Mouse (Mus musculus) olfactory bulb, adult 2 months (tissue): Measurements from ENCODE around the gene Clstn3. TPM values are rescaled to one million over a fixed set of nuclear protein-coding genes. Genes with fewer than 3 reads are reported as not detected.

Experiments used
- H3K27ac ChIP-seq: fragments of 200-500 bp; 2 replicates; pipeline ENCODE4 v1.5.1; 2012; ENCODE audit warnings: low read depth, low read length; ENCODE audit not compliant: insufficient read depth
- H3K4me1 ChIP-seq: fragments of 200-500 bp; 2 replicates; pipeline ENCODE4 v1.6.1; 2012; ENCODE audit warnings: low read length; ENCODE audit not compliant: control insufficient read depth, insufficient read depth
- H3K4me3 ChIP-seq: fragments of 200-500 bp; 2 replicates; pipeline ENCODE4 v1.5.1; 2012; ENCODE audit warnings: mild to moderate bottlenecking, low read depth, low read length, moderate library complexity; ENCODE audit not compliant: insufficient read depth
- CTCF ChIP-seq: fragments of 200-500 bp; IDR thresholded peaks from 2 replicates; pipeline ENCODE4 v1.5.1; 2012; ENCODE audit warnings: low read depth, mild to moderate bottlenecking, low read length, moderate library complexity; ENCODE audit not compliant: insufficient read depth
- POLR2A ChIP-seq: fragments of 200-500 bp; IDR thresholded peaks from 2 replicates; pipeline ENCODE4 v1.6.1; 2012; ENCODE audit warnings: mild to moderate bottlenecking, low read depth, low read length, moderate library complexity; ENCODE audit not compliant: insufficient read depth
- WGBS: fragments of 180-500 bp; shearing (Covaris S2); methylation state at CpG from one replicate; pipeline ENCODE4 v1.1.7; 2018; 5-methylcytosine and 5-hydroxymethylcytosine counted together
- polyA plus RNA-seq: library from polyadenylated mRNA; stranded (reverse); fragments of >200 nt; gene quantifications from 2 replicates; pipeline ENCODE4 v1.2.4, GENCODE M21; 2012; ENCODE audit warnings: low replicate concordance; ENCODE audit not compliant: missing spikeins, insufficient read depth, insufficient read length

The Clstn3 gene
- polyA plus RNA-seq, 1 experiment: not detected

DNA sequence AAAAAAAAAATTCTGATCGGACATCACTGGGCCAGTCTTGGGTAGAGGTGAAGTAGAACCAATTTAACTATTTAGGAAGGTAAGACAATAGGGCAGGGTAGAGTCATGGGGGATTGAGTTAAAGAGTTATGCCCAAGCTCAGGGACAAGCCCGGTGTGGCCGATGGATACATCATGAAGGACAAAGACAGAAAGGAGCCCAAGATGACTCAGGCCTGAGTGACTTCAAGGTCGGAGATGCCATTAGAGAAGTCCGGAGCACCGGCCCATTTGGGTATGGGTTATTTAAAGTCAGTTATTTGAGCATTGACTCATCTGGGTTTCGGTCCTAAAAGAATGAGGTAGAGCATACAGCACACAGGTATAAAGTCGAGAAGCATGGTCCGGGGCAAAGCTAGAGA, 18.1 kb downstream of the Clstn3 start:
- Histone ChIP-seq H3K4me3 (no peak overlapping the region), H3K4me1 (no peaks in the 10 kb centered on the region), H3K27ac (no peak overlapping the region)
- TF ChIP-seq POLR2A: no peak
- TF ChIP-seq CTCF: no peak
- WGBS: 97% methylated on average over 9 of the region's 9 CpGs

DNA sequence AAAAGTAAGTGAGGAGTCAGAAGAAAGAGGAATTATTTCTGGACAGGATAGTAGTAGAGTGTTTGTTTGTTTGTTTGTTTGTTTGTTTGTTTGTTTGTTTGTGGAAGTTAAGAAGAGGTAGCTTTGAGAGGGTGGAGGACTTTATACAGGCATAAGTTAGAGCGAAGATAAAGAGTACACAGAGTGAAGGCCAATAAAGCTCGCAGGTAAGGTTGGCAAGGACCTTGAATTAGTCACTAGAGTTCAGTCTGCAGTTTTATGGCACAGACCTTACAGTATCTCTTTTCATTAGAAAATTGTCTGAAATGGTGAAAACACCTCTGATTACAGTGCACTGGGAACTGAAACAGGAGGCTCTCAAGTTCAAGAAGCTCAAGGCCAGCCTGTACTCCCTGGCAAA, 18.6 kb downstream of the Clstn3 start:
- TF ChIP-seq CTCF: no peak
- no peak for TF ChIP-seq POLR2A
- H3K4me3 ChIP-seq: no peak overlapping the region
- WGBS: 93% methylated on average over 2 of the region's 2 CpGs
- H3K27ac ChIP-seq: no peak overlapping the region
- H3K4me1 ChIP-seq: no peaks in the 10 kb centered on the region

DNA sequence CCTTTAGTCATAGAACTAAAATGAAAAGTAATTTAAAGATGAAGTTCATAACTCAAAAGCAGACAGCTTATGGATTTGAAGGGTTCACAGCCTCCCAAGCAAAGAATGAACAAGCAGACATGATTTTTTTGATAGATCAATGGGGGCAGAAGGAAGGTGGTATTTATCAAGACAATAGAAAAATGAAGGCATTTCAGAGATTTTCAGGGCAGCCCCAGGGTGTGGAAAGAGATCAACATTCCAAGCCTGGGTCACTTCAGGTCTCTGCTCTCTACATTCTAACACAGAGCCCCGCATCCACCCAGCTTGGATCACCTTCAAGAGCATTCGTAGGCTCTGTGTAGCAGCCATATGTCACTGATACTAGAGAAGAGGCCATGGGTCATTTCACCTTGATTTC, 21.3 kb downstream of the Clstn3 start:
- no peak for TF ChIP-seq CTCF
- no peak for TF ChIP-seq POLR2A
- Histone ChIP-seq H3K27ac (no peak overlapping the region), H3K4me1 (no peaks in the 10 kb centered on the region), H3K4me3 (no peak overlapping the region)
- 90% methylated on average over 2 of the region's 2 CpGs for WGBS

DNA sequence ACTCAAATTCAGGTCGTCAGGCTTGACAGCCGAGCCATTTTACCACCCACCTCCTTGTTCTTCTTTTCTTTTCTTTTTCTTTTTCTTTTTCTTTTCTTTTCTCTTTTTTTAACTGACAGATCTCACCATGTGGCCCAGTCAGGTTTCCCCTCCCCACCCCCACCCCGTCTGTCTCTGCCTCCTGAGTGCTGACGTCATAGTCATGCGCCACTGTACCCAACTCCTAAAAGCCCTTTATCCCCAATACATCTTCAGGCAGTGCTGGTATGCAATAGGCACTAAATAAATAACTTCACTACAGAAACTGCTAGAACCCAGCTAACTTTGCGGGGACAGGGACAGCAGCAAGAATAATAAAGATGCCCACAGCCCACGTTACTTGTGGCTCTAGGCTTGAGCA, 28.3 kb downstream of the Clstn3 start:
- H3K27ac ChIP-seq: no peak overlapping the region
- 60% methylated on average over 7 of the region's 7 CpGs for WGBS
- TF ChIP-seq POLR2A (no peak), CTCF (no peak)
- peaks cover 16% of the 10 kb centered on the region for H3K4me1 ChIP-seq
- H3K4me3 ChIP-seq: no peak overlapping the region

DNA sequence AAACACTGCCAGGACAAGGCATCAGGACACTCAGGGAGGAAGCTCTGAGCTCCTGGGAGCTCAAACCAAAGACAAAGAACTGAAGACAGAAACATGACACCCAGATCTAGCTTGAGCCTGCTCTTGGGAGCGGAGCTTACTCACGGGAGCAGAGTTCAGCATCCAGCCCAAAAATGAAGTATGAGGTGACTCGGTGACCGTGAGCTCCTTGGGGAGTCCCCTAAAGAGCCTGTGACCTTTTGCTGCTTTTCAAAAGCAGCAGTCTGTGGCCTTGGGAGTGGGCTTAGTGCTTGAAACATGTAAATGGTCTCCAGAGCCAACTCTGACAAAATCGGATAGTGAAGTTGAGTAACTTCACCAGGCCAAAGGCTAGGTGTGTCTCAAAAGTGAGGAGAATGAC, 29.4 kb downstream of the Clstn3 start:
- Histone ChIP-seq H3K27ac (no peak overlapping the region), H3K4me1 (peaks cover 23% of the 10 kb centered on the region), H3K4me3 (no peak overlapping the region)
- 84% methylated on average over 5 of the region's 5 CpGs for WGBS
- TF ChIP-seq POLR2A (no peak), CTCF (no peak)

DNA sequence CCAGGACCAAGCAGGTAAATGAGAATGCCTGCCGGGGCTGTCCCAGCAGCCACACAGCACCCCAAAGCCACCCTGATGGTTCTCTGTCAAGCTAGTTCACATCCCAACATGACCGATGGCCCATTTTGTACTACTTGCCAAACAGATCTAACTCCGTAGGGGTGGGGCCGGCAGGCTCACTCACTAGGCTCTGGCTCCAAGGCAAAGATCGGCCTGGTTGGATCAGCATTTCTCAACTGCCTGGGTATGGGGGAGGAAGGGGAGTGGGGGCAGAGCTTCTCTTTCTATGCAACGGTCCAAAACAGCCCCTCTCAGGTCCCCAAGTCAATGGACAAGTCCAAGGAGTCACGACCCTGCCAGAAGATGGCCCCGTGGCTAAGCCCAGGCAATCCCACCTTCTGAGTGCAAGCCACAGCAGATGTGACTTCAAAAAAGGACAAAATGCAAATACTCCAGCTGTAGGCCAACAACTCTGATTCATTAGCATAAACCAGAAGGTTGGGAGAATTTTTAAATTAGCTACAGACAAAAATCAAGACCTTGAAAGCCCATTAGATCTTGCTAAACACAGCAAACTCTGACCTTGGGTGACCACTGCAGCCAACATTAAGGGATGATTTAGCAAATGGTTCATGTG, 30.8 kb downstream of the Clstn3 start:
- H3K27ac ChIP-seq: no peak overlapping the region
- TF ChIP-seq CTCF (no peak), POLR2A (no peak)

DNA sequence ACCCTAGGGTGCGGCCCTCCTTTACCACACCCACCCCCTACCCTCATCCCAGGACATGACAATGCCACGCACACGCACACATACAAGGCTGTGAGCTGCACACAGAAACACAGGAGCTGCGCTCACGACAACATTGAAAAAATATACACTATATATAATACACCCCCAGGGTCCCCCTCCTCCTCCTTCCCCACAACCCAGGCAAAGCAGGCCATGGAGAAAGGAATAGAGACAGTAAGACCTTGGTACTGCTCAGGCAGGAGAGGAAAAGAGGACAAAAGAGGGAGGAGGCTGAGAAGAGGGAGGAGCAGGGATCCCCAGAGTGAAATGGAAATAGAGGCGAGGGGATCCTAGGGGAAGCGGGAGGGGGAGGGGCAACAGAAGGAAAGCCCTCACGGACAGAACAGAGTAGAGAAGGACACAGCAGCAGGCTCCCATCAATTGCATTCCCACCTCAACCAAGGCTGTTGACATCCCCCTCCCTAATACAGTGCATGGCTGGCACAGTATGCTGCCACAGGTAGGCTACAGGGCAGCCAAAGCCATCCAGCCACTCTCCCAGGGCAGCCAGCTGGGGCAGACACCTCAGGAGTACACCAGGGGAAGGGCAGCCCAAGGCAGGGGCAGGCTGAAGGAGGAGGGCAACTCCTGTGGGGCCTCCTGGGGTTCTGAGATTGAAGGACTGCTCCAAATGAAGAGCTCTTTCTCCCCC, 33.7 kb downstream of the Clstn3 start:
- Histone ChIP-seq H3K4me3 (no peak overlapping the region), H3K4me1 (peaks cover 39% of the 10 kb centered on the region), H3K27ac (no peak overlapping the region)
- no peak for TF ChIP-seq CTCF
- no peak for TF ChIP-seq POLR2A
- WGBS: 61% methylated on average over 8 of the region's 8 CpGs

More for the DNA sequence above, 30.8 kb downstream of the Clstn3 start:
- peaks cover 30% of the 10 kb centered on the region for H3K4me1 ChIP-seq
- no peak overlapping the region for H3K4me3 ChIP-seq
- WGBS: 89% methylated on average over 8 of the region's 8 CpGs

DNA sequence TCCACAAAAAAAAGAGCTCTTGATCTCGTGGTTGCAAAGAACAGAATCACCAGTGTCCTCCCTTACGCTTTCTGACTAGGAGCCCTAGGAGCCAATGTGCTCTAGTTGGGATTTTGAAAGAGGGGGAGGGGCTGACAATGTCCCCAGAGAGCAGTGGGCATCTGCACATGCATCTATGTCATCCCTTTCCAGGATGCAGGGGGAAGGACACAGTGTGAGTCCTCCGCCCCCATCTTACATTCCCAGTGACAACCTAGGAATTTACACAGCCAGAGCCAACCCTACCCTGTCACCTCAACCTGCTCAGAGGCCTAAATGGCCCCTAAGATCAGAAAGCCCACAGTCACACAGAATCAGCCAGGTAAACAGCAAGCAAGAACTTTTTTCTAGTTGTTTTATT, 34.2 kb downstream of the Clstn3 start:
- Histone ChIP-seq H3K27ac (no peak overlapping the region), H3K4me1 (peaks cover 39% of the 10 kb centered on the region), H3K4me3 (no peak overlapping the region)
- TF ChIP-seq CTCF (no peak), POLR2A (no peak)
- 71% methylated on average over 3 of the region's 3 CpGs for WGBS

DNA sequence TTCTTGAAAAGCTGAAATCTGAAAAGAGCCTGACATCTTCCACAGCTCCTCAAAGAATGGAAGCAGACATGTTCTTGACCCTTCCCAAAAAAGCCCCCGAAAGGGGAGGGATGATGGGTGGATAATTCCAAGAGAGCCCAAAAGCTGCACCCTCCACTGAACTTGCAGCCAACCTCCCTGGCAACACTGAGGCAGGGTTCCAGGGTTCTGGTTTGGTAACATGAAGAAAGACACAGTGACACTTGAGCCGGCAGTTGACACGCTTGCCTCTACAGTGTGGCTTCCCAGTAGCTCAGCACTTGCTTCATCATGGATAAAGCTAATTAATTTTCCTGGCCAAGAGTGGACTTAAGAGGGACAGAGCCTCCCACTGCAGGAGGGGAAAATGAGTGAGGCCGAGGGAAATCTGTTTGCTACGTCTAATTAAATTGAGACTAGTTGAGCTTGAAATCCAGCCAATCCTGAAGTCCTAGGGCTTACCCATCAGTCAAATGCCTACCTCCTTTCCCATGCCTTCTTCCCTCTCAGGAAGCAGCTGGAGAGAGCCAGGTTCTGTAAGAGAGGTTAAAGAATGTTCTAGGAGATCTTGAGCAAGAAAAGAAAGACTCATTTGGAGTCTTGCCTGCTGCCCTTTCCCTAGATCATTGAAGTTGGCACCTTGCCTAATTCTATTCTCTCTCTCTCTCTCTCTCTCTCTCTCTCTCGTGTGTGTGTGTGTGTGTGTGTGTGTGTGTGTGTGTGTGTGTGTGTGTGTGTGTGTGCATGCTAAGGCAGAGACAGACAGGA, 36.6 kb downstream of the Clstn3 start:
- H3K27ac ChIP-seq: peak overlapping the region; percentile 72
- no peak overlapping the region for H3K4me3 ChIP-seq
- no peak for TF ChIP-seq CTCF
- no peak for TF ChIP-seq POLR2A
- WGBS: 30% methylated on average over 6 of the region's 6 CpGs
- peaks cover 31% of the 10 kb centered on the region for H3K4me1 ChIP-seq
